ENCODE assay signal across 17 mouse cellular contexts in genomic region chr9:108632375-108632774, GRCm38 (mm10).
"Had no signal": no experiment of that assay in that cellular context is flagged by ENCODE, and none has a peak within 500 bp of the region (broad histone marks: within the 10 kb centered on the region; RNA-seq: fewer than 3 reads in every experiment).

No protein-coding gene starts in this region.

- H3K9me3 ChIP-seq: kidney, embryonic 15.5 days; limb, embryonic 12.5 days; limb, embryonic 15.5 days; liver, embryonic 12.5 days; liver, embryonic 15.5 days; stomach, embryonic 15.5 days had no signal

- H3K27me3 ChIP-seq: kidney, embryonic 15.5 days; limb, embryonic 12.5 days; limb, embryonic 15.5 days; liver, embryonic 12.5 days; liver, embryonic 15.5 days; stomach, embryonic 15.5 days had no signal

- H3K4me3 ChIP-seq: kidney, embryonic 15.5 days; limb, embryonic 12.5 days; limb, embryonic 15.5 days; liver, embryonic 12.5 days; liver, embryonic 15.5 days; stomach, embryonic 15.5 days had no signal

- DNase-seq: kidney, adult 11 months; kidney, adult 8-10 months; kidney, postnatal 10 days; kidney, postnatal 36 days; left cerebral cortex, postnatal 4 days; lung, adult 2 months; lung, postnatal 14 days; lung, postnatal 4 days; midbrain, embryonic 14.5 days; thymus, postnatal 25 days had no signal

- H3K4me1 ChIP-seq: limb, embryonic 12.5 days; limb, embryonic 15.5 days; stomach, embryonic 15.5 days had no signal

- H3K27ac ChIP-seq: kidney, embryonic 15.5 days; limb, embryonic 12.5 days; limb, embryonic 15.5 days; liver, embryonic 12.5 days; liver, embryonic 15.5 days; stomach, embryonic 15.5 days had no signal

- H3K9ac ChIP-seq: kidney, embryonic 15.5 days; limb, embryonic 12.5 days; limb, embryonic 15.5 days; liver, embryonic 12.5 days; liver, embryonic 15.5 days; stomach, embryonic 15.5 days had no signal

- H3K36me3 ChIP-seq: stomach, embryonic 15.5 days had no signal

- H3K4me2 ChIP-seq: kidney, embryonic 15.5 days; limb, embryonic 12.5 days; limb, embryonic 15.5 days; liver, embryonic 12.5 days; liver, embryonic 15.5 days; midbrain, embryonic 11.5 days; stomach, embryonic 15.5 days had no signal

- ATAC-seq: liver, embryonic 12.5 days had no signal
